Mouse (Mus musculus) E14TG2a.4 (cell line): ENCODE data around the gene Ttc8.
"Not testable (repeated sequence)": the region's sequence is repeated elsewhere in the genome, so short reads cannot be mapped to it uniquely, and the experiment has no call there.

Experiments used
- H3K27me3 ChIP-seq: 2 replicates; pipeline ENCODE4 v1.6.1; 2014; ENCODE audit warnings: low read length, control low read depth; ENCODE audit not compliant: insufficient read depth
- H3K36me3 ChIP-seq: 2 replicates; pipeline ENCODE4 v1.6.1; 2014; ENCODE audit warnings: low read length, control low read depth; ENCODE audit not compliant: insufficient read depth
- H3K4me1 ChIP-seq: replicated peaks from 2 replicates; pipeline ENCODE4 v1.6.1; 2014; ENCODE audit warnings: low read depth, low read length, control low read depth
- H3K4me3 ChIP-seq: replicated peaks from 2 replicates; pipeline ENCODE4 v1.5.1; 2014; ENCODE audit warnings: mild to moderate bottlenecking, low read length
- H3K9me3 ChIP-seq: 2 replicates; pipeline ENCODE4 v1.6.1; 2014; ENCODE audit warnings: low read length, control low read depth
- CTCF ChIP-seq: conservative IDR thresholded peaks from 2 replicates; pipeline ENCODE4 v1.5.1; 2014; ENCODE audit warnings: low read length
- NANOG ChIP-seq: IDR thresholded peaks from 2 replicates; pipeline ENCODE4 v1.6.1; 2014; ENCODE audit warnings: borderline replicate concordance, low read length, mixed read lengths
- POU5F1 ChIP-seq: IDR thresholded peaks from 2 replicates; pipeline ENCODE4 v1.6.1; 2014; ENCODE audit warnings: low read length, borderline replicate concordance

Ttc8 gene

GRCm38 (mm10) chr12:98900881-98901801, 19.2 kb upstream of the Ttc8 start, which contains the start of gene Eml5:
TSS of gene Eml5 (minus strand) at chr12:98901484.
- H3K27me3 ChIP-seq, result peaks cover 12% of the 10 kb centered on the region
- no peaks in the 10 kb centered on the region for H3K36me3 ChIP-seq
- no peaks in the 10 kb centered on the region for H3K9me3 ChIP-seq
- no peak for TF ChIP-seq NANOG
- no peak for TF ChIP-seq CTCF
- no peak for TF ChIP-seq POU5F1
- peak within 1 kb of the TSS; percentile 91 for H3K4me3 ChIP-seq
- peaks cover 19% of the 10 kb centered on the region; the same call in 1 of the 2 replicates for H3K4me1 ChIP-seq

- H3K36me3 ChIP-seq, result no peaks in the 10 kb centered on the region
- H3K4me1 ChIP-seq, result peaks cover 10% of the 10 kb centered on the region; the same call in 1 of the 2 replicates
- H3K27me3 ChIP-seq, result peaks cover under 1% of the 10 kb centered on the region; the same call in 1 of the 2 replicates
- TF ChIP-seq NANOG (no peak), CTCF (no peak), POU5F1 (no peak)
- no peak overlapping the region for H3K4me3 ChIP-seq
- H3K9me3 ChIP-seq, result no peaks in the 10 kb centered on the region
These were observed 14.9 kb upstream of the Ttc8 start for GRCm38 (mm10) chr12:98905466-98905865.

- Histone ChIP-seq H3K9me3 (no peaks in the 10 kb centered on the region), H3K36me3 (no peaks in the 10 kb centered on the region), H3K4me1 (peaks cover 8% of the 10 kb centered on the region; the same call in 1 of the 2 replicates), H3K27me3 (no peaks in the 10 kb centered on the region; the same call in 1 of the 2 replicates), H3K4me3 (no peak overlapping the region)
- no peak for TF ChIP-seq POU5F1
- no peak for TF ChIP-seq NANOG
- no peak for TF ChIP-seq CTCF
These were observed 10.3 kb upstream of the Ttc8 start for GRCm38 (mm10) chr12:98910096-98910495.

GRCm38 (mm10) chr12:98931174-98931573, 10.8 kb downstream of the Ttc8 start:
- Histone ChIP-seq H3K4me1 (no peaks in the 10 kb centered on the region), H3K9me3 (no peaks in the 10 kb centered on the region), H3K27me3 (no peaks in the 10 kb centered on the region), H3K36me3 (no peaks in the 10 kb centered on the region), H3K4me3 (no peak overlapping the region)
- no peak for TF ChIP-seq NANOG
- TF ChIP-seq CTCF, result no peak
- no peak for TF ChIP-seq POU5F1

GRCm38 (mm10) chr12:98932441-98932840, 12.1 kb downstream of the Ttc8 start:
- H3K36me3 ChIP-seq, result no peaks in the 10 kb centered on the region
- H3K27me3 ChIP-seq, result no peaks in the 10 kb centered on the region
- H3K4me1 ChIP-seq, result no peaks in the 10 kb centered on the region
- no peak overlapping the region for H3K4me3 ChIP-seq
- no peaks in the 10 kb centered on the region for H3K9me3 ChIP-seq
- no peak for TF ChIP-seq CTCF
- no peak for TF ChIP-seq NANOG

- Histone ChIP-seq H3K36me3 (no peaks in the 10 kb centered on the region), H3K4me1 (no peaks in the 10 kb centered on the region), H3K27me3 (no peaks in the 10 kb centered on the region), H3K4me3 (no peak overlapping the region), H3K9me3 (no peaks in the 10 kb centered on the region)
- no peak for TF ChIP-seq CTCF
- no peak for TF ChIP-seq POU5F1
- TF ChIP-seq NANOG, result no peak
These were observed 12.5 kb downstream of the Ttc8 start for GRCm38 (mm10) chr12:98932856-98933255.

- H3K36me3 ChIP-seq, H3K27me3 ChIP-seq, H3K4me1 ChIP-seq, H3K4me3 ChIP-seq, H3K9me3 ChIP-seq: not testable (repeated sequence)
These were observed 30.9 kb downstream of the Ttc8 start for GRCm38 (mm10) chr12:98951295-98951694.

GRCm38 (mm10) chr12:98956951-98957350, 36.6 kb downstream of the Ttc8 start:
- TF ChIP-seq POU5F1, result no peak
- no peak for TF ChIP-seq CTCF
- no peak for TF ChIP-seq NANOG
- no peaks in the 10 kb centered on the region for H3K36me3 ChIP-seq
- H3K27me3 ChIP-seq, result no peaks in the 10 kb centered on the region
- H3K9me3 ChIP-seq, result no peaks in the 10 kb centered on the region
- no peak overlapping the region for H3K4me3 ChIP-seq
- H3K4me1 ChIP-seq, result no peaks in the 10 kb centered on the region

- Histone ChIP-seq H3K27me3 (no peaks in the 10 kb centered on the region), H3K9me3 (no peaks in the 10 kb centered on the region), H3K4me1 (no peaks in the 10 kb centered on the region), H3K4me3 (no peak overlapping the region), H3K36me3 (no peaks in the 10 kb centered on the region)
- TF ChIP-seq CTCF (no peak), POU5F1 (no peak), NANOG (no peak)
These were observed 37.1 kb downstream of the Ttc8 start for GRCm38 (mm10) chr12:98957455-98957854.
